In genomic region chr17:43119446-43119845, GRCm38 (mm10) we compare ENCODE assay signal across 12 mouse cellular contexts.
"Had no signal": no experiment of that assay in that cellular context is flagged by ENCODE, and none has a peak within 500 bp of the region (broad histone marks: within the 10 kb centered on the region; RNA-seq: fewer than 3 reads in every experiment).

No protein-coding gene starts in this region.

- H3K27me3 ChIP-seq: hindbrain, embryonic 13.5 days; limb, embryonic 15.5 days; megakaryocyte, embryonic 14.5 days; midbrain, embryonic 13.5 days had no signal

- ATAC-seq: hindbrain, postnatal 0 days; midbrain, embryonic 13.5 days had no signal

- H3K4me3 ChIP-seq: hindbrain, embryonic 13.5 days; limb, embryonic 15.5 days; megakaryocyte, embryonic 14.5 days; midbrain, embryonic 13.5 days had no signal

- H3K4me1 ChIP-seq: midbrain, embryonic 13.5 days had no signal

- H3K27ac ChIP-seq: hindbrain, embryonic 13.5 days; hindbrain, postnatal 0 days; limb, embryonic 15.5 days; liver, embryonic 14.5 days; midbrain, embryonic 13.5 days had no signal

- H3K36me3 ChIP-seq: hindbrain, embryonic 13.5 days; limb, embryonic 15.5 days; midbrain, embryonic 13.5 days had no signal

- H3K9ac ChIP-seq: hindbrain, embryonic 13.5 days; limb, embryonic 15.5 days; liver, embryonic 14.5 days; midbrain, embryonic 13.5 days had no signal

- DNase-seq: layer of hippocampus, adult 9-11 months; layer of hippocampus, postnatal 36 days; lung, postnatal 14 days; right cerebral cortex, postnatal 14 days; thymus, adult 18-20 months; thymus, postnatal 14 days had no signal

- H3K9me3 ChIP-seq: hindbrain, embryonic 13.5 days; limb, embryonic 15.5 days had no signal

- H3K4me2 ChIP-seq: hindbrain, embryonic 13.5 days; limb, embryonic 15.5 days; midbrain, embryonic 13.5 days had no signal
